Mouse (Mus musculus): ENCODE data around the gene Nob1.

- TF ChIP-seq CTCF (IDR thresholded peaks at IDR 0.05; ENCODE audit: low read depth) (no peak), EP300 (IDR thresholded peaks at IDR 0.05; ENCODE audit: low read depth) (no peak)
Observed at GRCm38 (mm10) chr8:107458281-107458680, 33.4 kb upstream of the Nob1 start.
